Mouse (Mus musculus) lung, postnatal 4 days (tissue): ENCODE results near the gene Ppp3cb.

Experiments used
- DNase-seq, 2 experiments: peaks; one replicate each; pipeline ENCODE4 v3.0.0; 2021

Ppp3cb gene

GRCm38 (mm10) chr14:20479291-20480194, 66.8 kb downstream of the Ppp3cb start, which contains the start of gene Anxa7:
Gene Anxa7 (minus strand): TSS chr14:20480133.
- peak; percentile 84 to 88 for DNase-seq

- peak; percentile 51 to 60 for DNase-seq
Measured at GRCm38 (mm10) chr14:20478801-20479200, 67.6 kb downstream of the Ppp3cb start.

- no peak for DNase-seq
Measured at GRCm38 (mm10) chr14:20478385-20478784, 68.0 kb downstream of the Ppp3cb start.

GRCm38 (mm10) chr14:20477261-20478025, 68.9 kb downstream of the Ppp3cb start:
- no peak for DNase-seq

- DNase-seq, result no peak
Measured at GRCm38 (mm10) chr14:20460216-20460615, 86.2 kb downstream of the Ppp3cb start.

GRCm38 (mm10) chr14:20458378-20458777, 88.0 kb downstream of the Ppp3cb start:
- no peak for DNase-seq

- DNase-seq, result no peak
Measured at GRCm38 (mm10) chr14:20452929-20453328, 93.4 kb downstream of the Ppp3cb start.

- peak; percentile 36 to 77 for DNase-seq
Measured at GRCm38 (mm10) chr14:20451765-20452331, 94.5 kb downstream of the Ppp3cb start, which contains the start of gene Cfap70. Gene Cfap70 (minus strand): TSS chr14:20452226.

GRCm38 (mm10) chr14:20451302-20451701, 95.1 kb downstream of the Ppp3cb start:
- no peak for DNase-seq
